Mouse (Mus musculus) frontal cortex, postnatal 10 days (tissue): ENCODE results near the gene Wdr74.

ENCODE experiments used
- DNase-seq, 2 experiments: peaks; one replicate each; pipeline ENCODE4 v3.0.0; 2022; ENCODE audit warnings: low spot score in 2 of 2, mixed read lengths in 1 of 2

Wdr74 gene

DNA sequence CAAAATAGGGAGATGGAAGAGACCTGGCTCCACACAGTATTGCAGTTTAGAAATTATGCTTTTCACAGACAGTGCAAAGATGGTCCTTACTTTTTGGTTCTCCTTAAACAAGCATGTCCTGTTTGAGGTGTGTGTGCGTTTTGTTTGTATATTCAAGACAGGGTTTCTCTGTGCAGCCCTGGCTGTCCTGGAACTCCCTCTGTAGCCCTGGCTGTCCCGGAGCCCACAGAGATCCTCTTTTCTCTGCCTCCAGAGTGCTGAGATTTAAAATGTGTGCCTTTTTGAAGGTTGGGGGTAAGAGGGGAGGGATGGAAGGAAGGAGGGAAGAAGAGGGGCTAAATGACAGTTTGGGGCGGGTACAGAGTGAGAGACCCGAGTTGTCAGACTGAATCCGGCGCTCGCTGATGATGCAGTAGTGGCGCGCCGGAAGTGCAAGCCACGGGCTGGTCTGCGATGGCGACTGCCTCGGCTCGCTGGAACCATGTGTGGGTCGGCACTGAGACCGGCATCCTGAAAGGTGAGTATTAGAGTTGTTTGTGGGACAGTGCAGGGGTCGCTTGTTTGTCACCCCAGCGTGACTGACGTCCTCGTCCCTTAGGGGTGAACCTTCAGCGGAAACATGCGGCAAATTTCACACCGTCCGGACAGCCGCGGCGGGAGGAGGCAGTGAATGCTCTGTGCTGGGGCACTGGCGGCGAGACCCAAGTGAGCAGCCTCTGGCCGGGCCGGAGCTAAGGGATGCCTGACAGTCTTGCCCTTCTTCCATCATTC, at the start of gene Wdr74:
Gene Wdr74, plus strand, starts transcription at position 439 of the 771 bp plus-strand sequence.
- peak; percentile 85 to 94 for DNase-seq

DNA sequence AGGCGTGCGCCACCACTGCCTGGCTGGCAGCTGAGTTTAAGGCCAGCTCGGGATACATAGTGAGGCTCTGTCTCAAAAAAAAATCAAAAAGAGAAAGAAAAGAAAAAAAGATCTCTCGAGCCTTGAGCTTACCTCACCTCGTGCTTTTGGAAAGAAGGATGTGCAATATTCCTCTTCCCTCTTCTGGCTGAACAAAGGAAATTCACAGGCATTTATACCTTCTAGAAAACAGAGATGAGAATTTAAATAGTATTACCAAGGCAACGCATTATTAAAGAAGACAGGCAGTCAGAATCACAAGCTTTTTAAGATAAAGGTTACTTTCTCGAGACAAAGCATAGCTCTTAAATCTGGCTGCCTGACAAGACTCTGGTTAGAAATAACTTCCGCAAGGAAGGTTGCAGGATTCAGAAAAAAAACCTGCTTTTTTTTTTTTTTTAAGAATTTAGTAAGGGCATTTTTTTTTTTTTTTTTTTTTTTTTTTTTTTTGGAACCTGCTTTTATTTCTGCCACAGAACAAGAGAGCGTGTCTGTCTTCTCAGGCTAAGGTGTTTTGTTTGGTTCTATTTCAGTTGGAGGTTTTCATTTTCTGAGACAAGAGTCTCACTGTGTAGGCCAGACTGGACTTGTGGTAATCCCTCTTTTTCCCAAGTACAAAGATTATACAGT, 43.6 kb upstream of the Wdr74 start:
- no peak for DNase-seq

DNA sequence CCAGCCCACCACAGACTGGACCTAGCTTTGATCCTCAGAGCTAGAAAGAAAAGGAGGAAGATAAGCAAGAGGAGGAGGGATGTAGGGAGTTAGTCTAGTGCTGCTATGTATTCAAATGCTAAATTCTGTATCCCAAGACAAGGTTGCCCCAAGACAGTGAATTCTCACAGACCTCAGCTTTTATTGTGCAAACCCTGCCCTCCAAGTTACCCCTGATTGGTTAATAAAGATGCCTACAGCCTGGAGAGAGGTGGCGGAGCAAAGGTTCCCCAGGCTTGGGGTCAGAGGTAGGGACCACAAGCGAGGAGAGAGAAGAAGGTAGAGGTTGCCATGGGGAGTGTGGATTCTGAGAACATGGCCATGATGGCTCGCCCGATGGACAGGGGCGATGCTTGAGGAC, 42.9 kb upstream of the Wdr74 start:
- DNase-seq: no peak

DNA sequence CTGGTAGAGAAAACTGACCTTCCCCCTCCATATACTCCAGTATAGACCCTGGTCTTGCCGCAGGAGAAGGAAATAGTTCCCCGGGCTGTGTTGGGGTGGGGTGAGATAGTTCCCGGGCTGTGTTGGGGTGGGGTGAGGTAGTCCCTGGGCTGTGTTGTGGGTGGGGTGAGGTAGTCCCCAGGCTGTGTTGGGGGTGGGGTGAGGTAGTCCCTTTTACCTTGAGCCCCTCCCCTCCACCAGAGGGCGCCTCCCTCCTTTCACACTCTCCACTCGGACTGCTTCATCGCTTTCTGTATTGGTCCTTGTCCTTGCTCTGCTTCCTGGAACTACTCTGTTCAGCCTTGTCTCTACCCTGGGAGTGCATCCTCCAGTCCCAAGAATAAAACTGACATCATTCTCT, 40.3 kb upstream of the Wdr74 start:
- DNase-seq: no peak

DNA sequence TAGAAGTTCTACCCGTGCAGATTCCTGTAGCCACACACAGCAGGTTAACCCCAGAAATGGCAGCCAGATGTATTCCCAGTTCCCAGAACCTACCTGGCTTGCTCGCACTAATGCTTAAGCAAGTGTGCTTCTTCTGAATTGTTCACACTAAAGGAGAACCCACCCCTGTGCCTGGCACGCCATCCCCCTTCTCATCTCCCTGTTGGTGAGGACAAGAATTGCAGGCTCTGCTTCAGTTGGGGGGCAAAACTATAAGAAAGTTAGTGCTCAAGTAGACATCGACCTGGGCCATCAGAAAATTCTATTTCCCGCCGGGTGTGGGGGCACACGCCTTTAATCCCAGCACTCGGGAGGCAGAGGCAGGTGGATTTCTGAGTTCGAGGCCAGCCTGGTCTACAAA, 36.0 kb upstream of the Wdr74 start:
- DNase-seq: no peak

DNA sequence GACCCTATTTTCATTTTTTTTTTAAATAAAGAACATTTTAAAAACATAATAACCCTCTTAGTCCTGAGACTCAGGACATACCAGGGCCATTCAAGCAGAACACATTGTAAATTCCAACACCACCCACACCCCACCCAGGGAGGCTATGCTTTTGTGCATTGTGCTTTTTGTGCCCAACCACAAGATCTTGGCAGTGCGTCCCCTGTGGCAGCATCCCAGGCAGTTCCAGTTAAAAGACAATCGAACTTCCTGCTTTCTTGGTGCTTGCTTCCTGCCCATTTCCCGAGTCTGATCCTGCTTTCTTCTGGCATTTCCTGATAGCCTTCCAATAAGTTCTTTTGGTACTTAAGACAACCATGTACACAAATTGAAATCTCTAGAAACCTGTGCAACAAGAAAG, 33.2 kb upstream of the Wdr74 start:
- no peak for DNase-seq

DNA sequence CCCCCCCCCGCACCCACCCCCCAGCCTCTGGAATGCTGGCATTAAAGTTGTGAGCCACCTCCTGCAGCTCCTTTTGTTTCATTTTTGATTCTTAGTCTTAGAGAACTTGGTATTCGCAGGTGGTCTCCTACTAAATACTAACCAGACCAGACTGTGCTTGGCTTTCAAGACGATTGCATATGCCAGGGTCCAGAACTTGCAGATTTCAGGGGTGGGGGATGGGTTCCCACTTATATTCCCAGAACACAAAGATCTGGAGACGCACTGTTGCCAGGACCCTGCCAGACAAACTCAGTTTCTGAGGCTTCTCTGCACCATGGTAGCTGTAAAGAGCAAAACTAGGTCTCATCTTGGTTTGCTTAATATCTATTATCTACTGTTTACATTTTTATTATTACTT, 32.1 kb upstream of the Wdr74 start:
- no peak for DNase-seq

DNA sequence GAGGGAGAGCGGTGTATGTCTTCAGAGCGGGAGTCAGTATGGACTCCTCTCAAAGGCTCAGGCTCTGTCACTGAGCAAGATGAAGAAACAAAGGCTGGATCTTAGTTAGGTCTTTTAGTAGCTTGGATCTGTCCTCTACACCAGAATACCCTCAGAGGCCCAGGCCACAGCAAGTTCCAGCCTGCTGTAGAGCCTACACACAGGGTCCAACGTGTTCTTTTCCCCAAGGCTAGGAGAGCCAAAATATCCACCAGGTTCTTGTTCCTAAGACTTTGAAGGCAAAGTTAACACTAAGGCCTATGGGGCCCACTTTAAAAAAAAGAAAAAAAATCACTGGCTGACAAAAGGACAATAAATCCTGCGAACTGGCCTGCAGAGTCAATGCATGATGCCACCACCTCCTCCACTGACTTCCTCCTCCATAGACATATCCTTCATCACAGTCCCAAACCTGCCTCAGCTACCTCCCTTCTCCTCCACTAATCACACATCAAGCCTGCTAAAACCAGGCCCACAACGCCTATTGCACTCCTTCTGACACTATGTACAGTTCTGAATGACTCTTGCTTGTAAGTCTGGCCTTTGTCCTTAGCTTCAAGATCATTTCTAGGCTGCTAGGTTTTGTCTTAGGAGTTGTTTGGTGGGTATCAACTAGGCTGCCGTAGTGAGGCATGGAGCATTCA, 30.5 kb upstream of the Wdr74 start:
- no peak for DNase-seq

DNA sequence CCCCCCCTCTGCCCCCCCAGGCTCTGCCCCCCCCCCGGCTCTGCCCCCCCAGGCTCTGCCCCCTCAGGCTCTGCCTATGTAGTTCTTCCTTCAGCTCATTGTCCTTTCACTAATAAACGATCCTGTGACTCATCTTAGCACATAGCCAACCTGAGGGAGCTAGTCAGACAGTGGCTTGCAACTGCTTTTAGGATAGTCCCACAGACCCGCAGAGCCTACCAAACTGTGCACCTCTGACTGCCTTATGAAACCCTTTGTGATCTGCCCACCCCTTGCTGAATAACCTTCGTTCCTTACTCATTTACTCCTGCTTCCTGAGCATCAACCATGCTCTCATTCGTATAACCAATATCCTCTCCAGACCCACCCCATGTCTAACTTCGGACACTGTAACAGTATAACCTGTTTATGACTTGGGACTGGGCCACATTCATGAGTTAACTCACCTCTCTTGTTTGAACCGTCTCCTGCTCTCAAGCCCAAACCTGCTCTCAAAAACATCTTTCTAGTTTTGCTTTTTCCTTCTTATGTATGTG, 29.4 kb upstream of the Wdr74 start:
- DNase-seq: no peak

DNA sequence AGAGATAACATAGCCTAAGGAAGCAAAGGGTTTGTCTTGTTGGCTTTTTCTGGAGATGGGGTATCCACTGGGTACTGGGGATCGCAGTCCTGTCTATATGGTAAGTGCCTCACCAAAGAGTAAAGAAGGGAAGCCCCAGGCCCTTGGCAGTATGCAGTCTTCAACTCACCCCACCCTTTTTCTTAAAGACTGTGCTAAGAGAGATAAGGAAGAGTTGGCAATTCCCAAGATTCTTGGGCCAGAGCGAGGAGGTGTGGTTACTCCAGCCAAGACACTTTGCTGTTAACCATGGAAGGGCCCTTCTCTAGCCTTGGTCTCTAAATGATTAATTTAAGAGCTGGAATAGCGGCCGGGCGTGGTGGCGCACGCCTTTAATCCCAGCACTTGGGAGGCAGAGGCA, 28.7 kb upstream of the Wdr74 start:
- DNase-seq: no peak

DNA sequence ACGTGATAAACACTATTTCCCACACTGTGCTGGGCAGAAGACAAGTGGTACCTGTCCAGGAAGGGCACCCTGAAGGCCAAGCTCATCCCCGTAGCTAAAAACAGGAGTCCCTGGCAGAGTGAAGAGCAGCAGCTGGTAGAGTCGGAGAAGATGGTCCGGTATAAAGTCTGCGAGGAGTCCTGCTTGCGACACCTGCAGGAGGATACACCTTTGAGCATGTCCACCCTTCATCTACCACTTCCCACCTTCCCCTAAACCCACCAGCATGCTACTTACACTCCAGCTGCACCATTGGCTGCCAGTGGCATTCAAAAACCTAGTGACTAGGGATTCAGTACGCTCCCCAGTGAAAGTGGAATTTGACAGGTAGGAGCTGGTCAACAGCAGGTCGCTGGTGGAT, 26.7 kb upstream of the Wdr74 start:
- DNase-seq: no peak

DNA sequence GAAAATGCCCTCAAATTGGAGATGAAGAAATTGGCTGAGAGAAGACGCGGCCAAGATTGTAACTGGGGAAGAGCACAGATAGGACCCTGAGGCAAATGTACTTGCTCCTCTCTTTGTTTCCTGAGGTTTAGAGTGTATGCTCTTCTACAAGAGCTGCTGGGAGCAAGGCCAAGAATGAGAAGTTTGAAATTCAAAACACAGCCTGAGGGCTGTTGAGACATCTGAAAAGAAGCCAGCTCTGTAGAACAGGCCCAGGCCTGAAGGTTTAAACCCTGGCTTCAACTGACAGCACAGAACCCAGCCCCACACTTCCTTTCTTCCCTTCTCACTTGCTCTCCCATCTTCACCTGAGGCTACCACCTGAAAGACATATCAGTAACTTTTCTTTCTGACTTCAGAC, 25.6 kb upstream of the Wdr74 start:
- DNase-seq: no peak

DNA sequence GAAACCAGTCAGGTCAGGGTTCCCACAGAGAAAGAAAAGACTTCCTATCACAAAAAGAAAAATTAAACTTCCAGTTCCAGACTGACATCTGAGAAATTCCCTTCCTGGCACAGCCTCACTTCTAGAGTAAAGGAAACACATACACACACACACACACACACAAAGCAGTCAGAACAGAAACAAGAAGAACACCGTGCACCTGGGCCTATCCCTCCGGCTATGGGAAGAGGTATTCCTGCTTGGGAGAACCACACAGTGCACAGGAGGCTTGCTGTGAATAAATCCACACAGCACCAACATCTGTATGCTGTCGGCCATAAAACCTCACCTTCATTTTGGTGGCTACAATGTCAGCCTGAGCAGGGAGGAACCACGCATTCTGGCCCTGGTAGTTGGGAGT, 24.1 kb upstream of the Wdr74 start:
- no peak for DNase-seq

DNA sequence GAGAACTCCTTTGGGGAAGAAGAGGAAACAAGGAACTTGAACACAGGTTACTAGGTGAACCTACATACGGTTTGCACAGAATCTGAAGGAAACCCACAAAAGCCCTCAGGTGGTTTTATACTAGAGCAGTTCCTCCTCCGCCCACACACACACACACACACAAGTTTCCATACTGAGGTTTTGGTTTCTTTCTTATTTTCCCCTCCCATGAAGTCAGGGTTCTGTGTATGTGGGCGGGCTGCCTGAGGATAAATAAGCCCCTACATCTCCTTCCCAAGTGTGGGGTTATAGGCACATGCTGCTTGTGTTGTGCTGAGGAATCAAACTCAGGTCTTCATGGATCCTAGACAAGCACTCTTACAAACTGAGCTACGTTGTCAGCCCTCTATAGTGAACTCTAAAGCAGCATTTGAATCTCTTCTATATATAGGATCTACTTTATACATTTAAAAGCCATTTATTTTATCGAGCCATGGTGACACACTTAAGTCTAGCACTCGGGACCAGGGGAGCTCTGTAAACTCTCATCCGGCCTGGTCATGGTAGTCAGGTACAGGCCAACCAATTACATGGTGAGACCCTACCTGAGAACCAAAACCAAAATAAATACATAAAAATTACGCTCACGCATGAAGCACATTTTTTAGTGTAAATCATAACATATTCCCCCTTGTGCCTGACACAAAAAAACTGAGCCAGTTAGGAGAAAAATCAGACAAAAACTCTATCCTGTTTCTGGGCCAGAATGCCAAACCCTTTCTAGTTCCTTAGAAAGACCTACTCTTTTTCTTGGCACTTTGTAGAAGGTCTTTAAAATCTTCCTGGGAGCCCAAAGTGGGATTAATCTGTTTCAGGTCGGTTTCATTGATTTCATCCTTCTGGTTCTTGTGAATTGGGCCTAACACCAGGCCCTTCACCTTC, 23.4 kb upstream of the Wdr74 start:
- DNase-seq: no peak

DNA sequence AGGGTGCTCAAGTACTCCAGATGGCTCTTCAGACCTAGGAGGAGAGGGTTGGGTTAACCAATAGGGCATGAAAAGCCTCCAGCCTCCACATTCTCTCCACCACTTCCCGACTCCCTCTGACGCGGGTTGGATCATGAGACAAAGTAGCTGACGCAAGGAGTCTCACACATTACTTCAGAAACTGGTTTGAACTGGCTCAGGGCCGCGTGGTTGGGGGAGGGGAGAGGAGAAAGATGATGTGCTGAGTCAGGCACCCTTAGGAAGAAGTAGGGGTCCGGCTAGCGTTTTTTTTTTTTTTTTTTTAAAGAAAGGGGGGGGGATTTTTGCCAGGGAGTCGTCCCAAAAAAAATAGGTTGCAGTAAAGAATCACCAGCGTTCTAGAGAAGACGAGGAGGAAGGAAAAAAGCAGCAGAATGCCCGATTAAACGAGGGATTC, 22.7 kb upstream of the Wdr74 start:
- DNase-seq: peak; percentile 73 to 80

DNA sequence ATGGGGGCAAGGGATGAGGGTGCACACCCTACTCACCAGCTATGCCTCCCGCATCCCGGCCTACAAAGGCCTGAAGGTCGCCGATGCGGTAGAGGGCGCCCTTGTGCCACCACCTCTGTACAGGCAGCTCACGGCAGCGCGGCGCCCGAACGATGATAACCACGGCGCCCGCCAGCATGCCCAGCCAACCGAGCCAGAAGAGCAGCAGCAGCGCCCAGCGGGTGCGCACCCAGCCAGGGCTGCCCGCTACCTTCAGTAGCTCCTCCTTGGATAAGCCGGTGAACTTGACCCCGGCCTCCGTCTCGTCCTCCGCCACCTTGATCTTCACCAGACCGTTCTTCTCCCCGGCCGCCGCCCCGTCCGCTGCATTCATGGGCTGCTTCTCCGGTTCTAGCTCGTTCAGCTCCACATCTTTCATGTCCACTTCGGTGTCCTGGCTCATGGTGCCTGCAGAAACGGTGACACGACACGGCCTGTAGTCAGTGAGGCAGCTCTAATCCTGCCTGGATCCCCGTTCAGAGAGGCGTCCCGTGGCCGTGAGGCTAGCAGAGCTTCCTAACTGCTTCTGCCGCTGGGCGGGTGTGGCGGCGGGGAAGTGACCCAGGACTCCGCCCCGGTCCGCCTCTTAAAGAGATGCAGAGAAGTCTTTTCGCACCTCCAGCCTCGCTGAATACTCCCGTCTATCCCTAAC, 22.2 kb upstream of the Wdr74 start:
- DNase-seq: peak; percentile 89 to 93

DNA sequence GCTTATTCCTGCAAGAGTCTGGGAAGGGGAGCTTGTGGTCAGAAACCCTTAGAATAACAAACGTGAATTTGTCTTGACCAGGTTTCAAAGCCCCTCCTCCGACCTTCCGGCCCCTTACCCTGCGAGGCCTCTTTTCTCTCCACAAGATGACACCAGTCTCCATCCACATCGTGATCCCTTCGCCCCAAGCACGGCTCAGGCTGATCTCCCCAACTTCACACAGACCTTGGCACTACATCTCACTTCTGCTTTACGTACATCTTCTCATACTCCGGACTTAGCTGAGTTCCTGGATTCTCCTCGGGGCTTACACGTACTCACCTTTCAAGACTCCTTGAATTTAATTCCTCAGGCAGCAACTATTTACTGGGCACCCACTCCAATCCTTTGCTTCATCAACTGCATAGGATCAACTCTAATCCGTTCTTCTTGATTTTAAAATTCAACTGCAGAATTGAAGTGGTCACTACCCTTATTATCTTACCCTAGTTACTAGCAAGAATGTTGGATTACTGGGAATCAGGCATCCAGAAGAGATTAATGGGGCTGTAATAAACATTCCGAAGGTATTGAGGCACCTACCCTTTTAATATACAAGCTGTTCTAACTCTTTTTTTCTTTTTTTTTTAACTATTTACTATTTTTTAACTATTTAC, 21.5 kb upstream of the Wdr74 start:
- no peak for DNase-seq

DNA sequence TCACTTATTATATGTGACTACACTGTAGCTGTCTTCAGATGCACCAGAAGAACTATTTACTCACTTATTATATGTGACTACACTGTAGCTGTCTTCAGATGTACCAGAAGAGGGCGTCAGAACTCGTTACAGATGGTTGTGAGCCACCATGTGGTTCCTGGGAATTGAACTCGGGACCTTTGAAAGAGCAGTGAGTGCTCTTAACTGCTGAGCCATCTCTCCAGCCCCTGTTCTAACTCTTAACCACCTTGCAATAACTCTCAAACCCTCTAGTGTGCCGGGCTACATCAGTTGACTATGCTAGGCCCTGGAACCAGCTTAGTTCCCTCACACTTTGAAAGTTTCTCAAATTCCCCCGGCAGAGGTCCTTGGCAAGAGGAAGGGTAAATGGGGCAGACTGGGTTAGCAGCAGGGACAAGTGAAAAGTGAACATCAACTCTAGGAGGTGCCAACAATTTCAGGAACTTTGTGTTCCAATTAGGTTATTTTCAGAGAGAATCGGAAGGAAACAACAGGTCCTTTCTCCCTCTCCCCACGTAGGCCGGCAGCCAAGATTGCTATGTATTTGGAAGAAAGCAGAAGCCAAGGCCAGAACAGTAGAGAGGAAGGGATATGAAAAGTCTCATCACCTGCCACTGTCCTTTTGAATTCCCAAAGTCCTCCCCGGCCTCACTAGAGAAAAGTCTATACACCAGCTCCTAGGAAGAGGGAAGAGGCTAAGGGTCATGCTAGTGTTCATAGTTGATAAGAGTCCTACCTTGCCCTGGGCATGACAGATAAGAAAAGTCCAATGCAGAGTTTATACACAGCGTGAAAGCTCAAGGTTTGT, 20.8 kb upstream of the Wdr74 start:
- no peak for DNase-seq
